Mouse (Mus musculus) megakaryocyte-erythroid progenitor cell, adult 5-6 weeks (primary cell): Measurements from ENCODE around the gene Sf3b5. TPM values are rescaled to one million over a fixed set of nuclear protein-coding genes. Genes with fewer than 3 reads are reported as not detected.
A peak's percentile ranks its signal among the peaks of the same experiment; 100 is the strongest.

Experiments
- ATAC-seq: replicated peaks from 2 replicates; pipeline ENCODE4 v1.8.0; 2016; ENCODE audit warnings: mild to moderate bottlenecking, inconsistent platforms; ENCODE audit not compliant: severe bottlenecking, poor library complexity, low FRiP score, low TSS enrichment
- total RNA-seq, 2 experiments: library from RNA; stranded (forward) in 1 of 2; stranded (reverse) in 1 of 2; fragments of 200-1000, 215-1000 nt in 1 of 2; fragments of >200 nt in 1 of 2; fragmentation: Nextera tagmentation in 1 of 2; gene quantifications; 2 replicates each; pipeline ENCODE4 v1.2.3; 2014 to 2017

Gene Sf3b5
- total RNA-seq (2014; fragmentation: Nextera tagmentation) (20.3 and 28.6 TPM in 2 replicates), total RNA-seq (2017) (20.3 and 23.7 TPM in 2 replicates)

DNA sequence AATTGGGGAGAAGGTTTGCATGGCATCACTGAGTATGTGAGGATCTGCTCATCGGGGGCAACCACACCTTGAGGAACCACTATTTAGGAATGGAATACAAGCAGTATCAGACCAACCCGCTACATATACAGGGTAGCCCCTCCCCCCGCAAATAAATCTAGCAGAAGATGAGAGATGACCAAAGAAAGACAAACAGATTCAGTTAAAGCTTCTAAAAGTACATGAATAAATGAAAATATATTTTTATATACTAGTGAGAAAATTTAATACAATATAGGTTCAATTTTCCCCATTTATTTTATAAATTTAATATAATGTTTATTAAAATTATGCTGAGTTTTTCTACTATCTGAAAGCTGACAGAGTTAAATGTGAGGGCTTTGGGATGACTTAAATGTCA lies at the start of gene Sf3b5:
TSS of gene Sf3b5 (plus strand) at position 301 of the 400 bp plus-strand sequence.
- ATAC-seq: no peak

GRCm38 (mm10) chr10:12955831-12956230 lies 49.3 kb upstream of the Sf3b5 start:
- ATAC-seq: peak; percentile 56; the same call in 1 of the 2 replicates

DNA sequence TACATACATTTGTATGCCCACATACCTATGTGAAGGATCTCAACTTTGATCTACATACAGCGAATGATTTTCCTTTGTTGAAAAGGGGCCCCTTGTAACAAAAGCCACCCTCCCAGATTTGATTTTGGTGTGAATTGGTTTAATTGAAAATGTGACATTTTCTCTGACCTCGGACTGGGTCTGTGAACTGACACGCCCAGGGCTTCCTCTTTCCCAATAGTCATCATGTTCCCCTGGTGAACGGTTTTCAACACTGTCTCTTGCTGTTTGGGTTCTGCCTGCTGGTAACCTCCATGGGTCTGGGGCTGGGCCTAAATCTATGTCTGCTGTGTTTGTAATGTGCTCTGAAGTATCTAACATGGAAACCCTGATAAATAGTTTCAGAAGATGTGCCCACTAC lies 47.9 kb upstream of the Sf3b5 start:
- no peak for ATAC-seq

DNA sequence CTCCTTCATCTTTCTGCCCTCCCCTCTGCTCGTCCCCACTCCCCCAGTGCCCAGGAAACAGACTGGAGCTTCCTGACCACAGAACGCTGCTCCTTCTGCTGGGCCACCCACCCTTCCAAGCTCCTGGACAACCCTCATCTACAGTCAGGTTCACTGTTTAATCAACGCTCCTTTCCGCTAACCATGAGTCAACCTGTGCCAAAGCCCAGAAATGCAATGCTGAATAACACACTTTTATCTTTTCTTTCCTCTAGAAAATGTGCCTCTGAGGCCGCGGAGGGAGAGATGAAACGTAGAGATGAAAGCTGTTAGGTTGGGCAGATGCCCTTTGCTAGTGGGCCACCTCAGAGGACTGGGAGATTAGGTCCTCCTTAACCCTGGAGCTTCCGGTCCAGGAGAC lies 43.6 kb upstream of the Sf3b5 start:
- ATAC-seq: peak; percentile 48

DNA sequence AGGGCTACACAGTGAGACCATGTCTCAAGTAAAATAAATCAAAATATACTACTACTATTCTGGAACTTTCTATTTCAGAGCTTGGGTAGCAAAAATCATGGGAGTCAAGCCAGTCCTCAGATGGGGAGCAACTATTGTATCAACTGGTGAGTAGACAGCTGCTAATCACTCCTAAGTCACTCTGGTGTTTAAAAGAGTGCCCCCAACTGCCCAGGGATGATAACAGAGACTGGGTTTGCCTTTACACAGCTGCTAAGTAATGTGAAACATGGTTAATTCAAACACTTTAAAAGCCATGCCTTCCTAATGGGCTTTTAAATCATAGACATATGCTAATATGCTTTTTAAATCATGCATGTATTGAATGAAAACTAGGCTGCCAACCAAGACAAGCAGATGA lies 42.9 kb upstream of the Sf3b5 start:
- peak; percentile 81 for ATAC-seq

GRCm38 (mm10) chr10:12963362-12964147 lies 41.6 kb upstream of the Sf3b5 start:
- ATAC-seq: 0 out of 2 replicates have a peak, but pooled peaks have one; percentile 0

DNA sequence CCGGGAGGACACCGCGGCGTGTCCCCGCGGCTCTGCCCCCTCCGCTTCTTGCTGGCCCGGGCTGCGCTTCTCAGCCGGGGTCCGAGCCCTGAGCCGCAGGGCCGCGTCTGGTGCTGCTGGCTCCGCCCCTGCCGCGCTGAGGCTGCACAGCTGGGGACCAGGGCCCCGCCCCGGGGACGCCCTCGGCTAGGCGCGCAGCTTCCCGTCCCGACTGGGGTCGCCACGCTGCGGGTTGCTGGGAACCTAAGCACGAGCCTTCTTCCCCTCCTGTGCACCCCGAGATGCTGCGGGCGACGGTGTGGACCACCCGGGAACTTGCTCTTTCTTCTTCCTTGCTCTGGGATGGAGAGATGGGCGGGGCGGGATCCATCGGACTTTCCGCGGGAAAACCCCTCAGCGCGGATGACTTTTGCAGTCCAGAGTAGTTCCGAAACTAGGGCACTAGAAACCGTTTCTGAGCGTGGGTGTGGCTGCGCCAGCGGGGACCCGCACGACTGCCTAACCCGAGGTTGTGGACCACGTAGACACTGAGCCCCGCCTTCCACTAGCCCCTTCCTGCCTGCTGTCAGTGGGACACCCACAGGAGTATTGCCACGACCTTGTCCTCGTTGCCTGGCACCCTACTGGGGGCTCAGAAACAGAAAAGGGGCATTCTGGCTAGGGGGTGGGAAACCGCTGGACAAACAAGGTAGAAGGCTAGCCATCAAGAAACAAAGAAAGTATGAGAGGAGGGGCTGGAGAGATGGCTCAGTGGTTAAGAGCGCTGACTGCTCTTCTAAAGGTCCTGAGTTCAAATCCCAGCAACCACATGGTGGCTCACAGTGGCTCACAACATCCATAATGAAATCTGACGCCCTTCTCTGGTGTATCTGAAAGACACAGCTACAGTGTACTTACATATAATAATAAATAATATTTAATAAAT lies 40.7 kb upstream of the Sf3b5 start, which contains the start of gene Stx11:
TSS of gene Stx11 (minus strand) at position 148 of the 925 bp plus-strand sequence.
- ATAC-seq: peak; percentile 72

DNA sequence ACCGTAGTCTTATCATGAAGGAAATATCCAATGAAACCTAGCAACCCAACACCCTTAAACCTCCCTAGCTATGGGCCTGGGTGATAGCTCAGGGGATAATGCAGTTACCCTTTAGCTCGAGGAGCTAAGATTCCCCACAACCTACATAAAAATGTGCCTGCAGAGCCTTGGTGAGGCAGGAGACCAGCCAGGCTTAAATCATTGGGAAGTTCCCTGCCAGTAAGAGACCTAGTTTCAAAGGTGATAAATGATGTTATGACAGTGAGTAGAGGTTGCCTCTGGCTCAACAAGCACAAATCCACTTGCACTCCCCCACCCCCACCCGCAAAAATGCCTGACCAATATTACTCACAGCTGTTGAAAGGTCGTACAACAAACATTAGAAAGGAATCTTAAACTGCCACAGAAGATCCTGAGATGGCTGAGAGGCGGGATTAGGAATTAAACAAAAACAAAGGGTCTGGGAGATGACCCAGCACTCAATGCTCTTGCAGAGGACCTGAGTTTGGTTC lies 39.4 kb upstream of the Sf3b5 start:
- no peak for ATAC-seq

GRCm38 (mm10) chr10:12974572-12974971 lies 30.6 kb upstream of the Sf3b5 start:
- no peak for ATAC-seq

DNA sequence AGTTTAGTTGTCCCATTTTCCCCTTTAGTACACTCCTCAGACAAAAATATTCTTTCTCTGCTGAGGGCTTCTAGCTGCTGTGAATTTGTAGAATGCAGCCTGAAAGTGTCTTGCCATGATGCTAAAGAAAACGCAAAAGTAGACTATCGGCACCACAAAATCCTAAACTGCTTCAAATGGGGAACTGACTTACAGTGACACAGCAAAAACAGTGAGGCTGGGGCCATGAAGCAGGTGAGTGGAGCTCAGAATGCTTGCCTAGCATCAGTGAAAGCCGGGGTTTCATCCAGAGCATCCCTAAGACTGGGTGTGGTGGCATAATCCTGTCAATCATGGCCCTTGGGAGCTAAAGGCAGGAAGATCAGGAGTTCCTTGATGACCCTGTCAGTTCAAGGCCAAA lies 29.7 kb upstream of the Sf3b5 start:
- ATAC-seq: no peak

DNA sequence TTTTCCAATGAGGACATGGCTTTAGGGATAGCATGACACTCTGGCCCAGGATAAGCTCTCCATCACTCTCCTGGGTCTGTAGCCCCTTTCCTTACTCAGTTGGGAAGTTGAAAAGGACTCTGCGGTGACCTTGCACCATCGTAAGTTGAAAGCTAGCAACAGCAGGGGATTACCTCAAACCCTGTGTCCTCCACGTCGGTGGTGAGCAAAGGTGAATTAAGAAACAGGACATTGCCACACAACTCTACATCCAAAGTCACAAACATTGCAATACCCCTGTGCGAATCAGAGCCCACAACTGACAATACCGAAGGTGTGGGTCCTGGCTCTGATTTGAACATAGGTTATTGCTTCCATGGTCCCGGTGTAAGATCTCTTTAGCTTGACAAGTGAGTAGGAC lies 29.2 kb upstream of the Sf3b5 start:
- ATAC-seq: no peak

GRCm38 (mm10) chr10:12976552-12976951 lies 28.6 kb upstream of the Sf3b5 start:
- no peak for ATAC-seq

DNA sequence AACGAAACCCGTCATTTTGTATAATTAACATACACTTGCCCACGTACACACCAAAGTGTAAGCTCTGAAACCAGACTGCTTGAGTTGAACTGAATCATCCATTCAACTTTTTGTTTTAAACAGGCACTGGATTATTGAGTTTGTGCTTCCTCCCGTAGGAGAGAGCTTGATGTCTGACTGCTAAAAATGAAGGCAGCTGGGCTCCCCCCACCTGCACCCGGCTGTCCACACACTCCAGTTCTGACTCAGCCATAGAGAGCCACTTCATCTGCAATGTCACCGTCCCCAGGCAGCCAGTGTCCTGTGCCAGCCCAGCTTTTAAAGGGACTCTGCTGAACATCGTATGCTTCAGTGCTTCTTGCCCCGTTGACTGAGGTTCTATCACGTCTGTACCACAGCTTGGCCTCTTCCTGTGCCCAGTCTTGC lies 27.3 kb upstream of the Sf3b5 start:
- no peak for ATAC-seq

DNA sequence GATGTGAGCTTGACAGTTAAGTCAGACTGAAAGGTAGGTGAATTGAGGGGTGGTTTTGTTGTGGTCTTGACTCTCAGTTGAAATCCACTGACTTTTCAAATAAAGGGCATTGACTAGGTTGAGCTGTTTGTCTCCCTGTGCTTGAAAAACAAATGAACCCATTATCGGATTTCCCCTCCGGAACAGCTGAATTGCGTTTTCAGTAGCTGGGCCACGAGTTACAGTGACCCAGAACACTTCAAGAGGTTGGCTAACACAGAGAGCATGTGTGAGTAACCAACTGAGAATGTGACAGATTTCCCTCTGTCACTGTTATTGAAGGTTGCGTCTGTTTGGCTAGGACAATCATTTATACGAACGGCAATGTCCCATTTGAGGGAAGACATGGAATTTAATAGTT lies 24.1 kb upstream of the Sf3b5 start:
- ATAC-seq: no peak

GRCm38 (mm10) chr10:12983516-12983915 lies 21.6 kb upstream of the Sf3b5 start:
- ATAC-seq: peak; percentile 64

DNA sequence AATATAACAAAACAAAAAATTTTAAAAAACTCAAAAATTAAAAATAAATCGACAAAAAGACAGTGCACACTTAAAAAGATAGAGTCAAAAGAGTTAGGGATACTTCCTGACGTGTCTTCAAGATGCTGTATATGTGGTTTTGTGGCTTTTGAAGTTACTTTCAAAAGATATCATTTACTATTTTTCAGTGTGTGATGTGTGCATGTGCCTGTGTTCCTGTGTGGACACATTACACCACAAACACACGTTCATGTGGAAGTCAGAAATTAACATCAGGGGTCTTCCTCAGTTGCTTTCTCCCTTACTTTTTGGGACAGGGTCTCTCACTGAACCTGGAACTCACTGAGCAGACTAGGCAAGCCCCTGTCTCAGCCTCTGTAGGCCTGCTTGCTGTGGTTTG lies 20.1 kb upstream of the Sf3b5 start:
- ATAC-seq: no peak

DNA sequence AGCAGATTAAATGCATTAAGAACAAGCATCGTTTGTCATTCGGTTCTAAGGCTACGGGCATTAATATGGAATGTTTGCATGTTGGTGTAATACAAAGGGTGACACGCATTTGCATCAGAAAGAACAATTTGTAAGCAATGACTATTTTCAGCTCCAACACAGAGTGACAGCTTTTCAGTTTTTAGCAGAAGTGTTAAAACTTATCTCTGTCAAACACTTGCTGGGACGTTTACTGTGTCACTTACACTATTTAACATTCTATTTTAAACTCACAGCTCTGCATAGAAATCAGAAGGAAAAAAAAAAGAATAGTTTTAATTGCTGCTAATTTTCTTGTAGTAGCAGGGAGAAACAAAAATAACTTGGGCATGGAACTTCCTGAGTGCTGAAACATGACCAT lies 18.7 kb upstream of the Sf3b5 start:
- peak; percentile 60 for ATAC-seq

DNA sequence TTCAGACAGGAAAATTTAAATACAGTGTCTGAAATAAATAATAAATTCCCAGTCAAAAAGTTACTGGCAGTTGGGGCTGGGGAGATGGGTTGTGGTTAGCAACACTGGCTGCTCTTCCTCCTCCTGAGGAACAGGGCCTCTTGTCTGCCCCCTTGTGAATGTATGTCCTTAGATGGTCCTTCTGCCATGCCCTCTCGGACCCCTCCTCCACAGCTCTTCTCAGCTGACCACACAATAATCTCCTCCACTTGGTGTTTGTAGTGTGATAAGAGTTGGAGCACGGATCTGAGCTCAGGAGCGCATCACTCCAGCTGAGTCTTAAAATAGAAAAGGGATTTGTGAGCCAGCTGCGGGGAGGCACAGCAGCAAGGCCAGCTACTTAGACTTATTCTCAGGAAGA lies 18.2 kb upstream of the Sf3b5 start:
- peak; percentile 63 for ATAC-seq

DNA sequence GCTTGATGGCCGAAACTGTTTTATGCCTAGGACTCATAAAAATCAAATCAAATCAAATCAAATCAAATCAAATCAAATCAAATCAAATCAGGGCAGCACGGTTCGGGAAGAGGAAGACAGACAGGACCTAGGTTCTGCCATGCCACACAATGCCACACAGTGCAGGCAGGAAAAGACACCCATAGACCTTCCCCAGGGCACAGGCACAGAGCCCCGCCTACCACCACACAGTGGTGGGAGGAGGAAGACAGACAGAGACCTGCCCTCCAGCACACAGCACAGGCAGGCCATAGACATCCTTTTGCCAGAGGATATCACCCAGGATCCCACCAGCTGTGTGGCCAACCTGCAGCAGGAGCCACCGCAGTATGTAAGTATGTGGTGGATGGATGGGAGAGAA lies 13.2 kb upstream of the Sf3b5 start:
- ATAC-seq: 0 out of 2 replicates have a peak, but pooled peaks have one; percentile 51
